Mouse (Mus musculus) gastrocnemius, postnatal 36 days (tissue): ENCODE measurements around the gene Mfsd11. TPM values are rescaled to one million over a fixed set of nuclear protein-coding genes. Genes with fewer than 3 reads are reported as not detected.
"Not testable (repeated sequence)": the region's sequence is repeated elsewhere in the genome, so short reads cannot be mapped to it uniquely, and the experiment has no call there.

Experiments used
- DNase-seq, 2 experiments: peaks; one replicate each; pipeline ENCODE4 v3.0.0; 2022
- intact Hi-C: fragments of 180-260 bp; cut with DNase I; formaldehyde crosslinking; loops from one replicate; pipeline ENCODE4 v1.15.1; 2025
- total RNA-seq, 2 experiments: library from RNA; stranded (reverse); gene quantifications; 2 replicates each; pipeline ENCODE4 v1.2.3; 2021

Mfsd11 gene
- total RNA-seq, 2 experiments from 2014 or later, result 20.7 to 25.8 TPM

GRCm38 (mm10) chr11:116846593-116847181 is 5.6 kb upstream of the Mfsd11 start:
- no peak for DNase-seq
- intact Hi-C loops, result no loop called here

- intact Hi-C loops, result no loop called here
- DNase-seq, result no peak
Observed at GRCm38 (mm10) chr11:116847187-116848085, 4.8 kb upstream of the Mfsd11 start.

GRCm38 (mm10) chr11:116848086-116848876 is 4.0 kb upstream of the Mfsd11 start:
- intact Hi-C loops, result no loop called here
- no peak for DNase-seq

- DNase-seq, intact Hi-C loops: not testable (repeated sequence)
Observed at GRCm38 (mm10) chr11:116848877-116849178, 3.4 kb upstream of the Mfsd11 start.

GRCm38 (mm10) chr11:116849587-116849986 is 2.7 kb upstream of the Mfsd11 start:
- intact Hi-C loops, result no loop called here
- no peak for DNase-seq

GRCm38 (mm10) chr11:116850085-116850484 is 2.2 kb upstream of the Mfsd11 start:
- DNase-seq, result no peak
- intact Hi-C loops, result no loop called here

GRCm38 (mm10) chr11:116850833-116851477 is 1.3 kb upstream of the Mfsd11 start:
- intact Hi-C loops, result no loop called here
- no peak for DNase-seq

GRCm38 (mm10) chr11:116851576-116852290 is 507 bp upstream of the Mfsd11 start:
- intact Hi-C loops, result no loop called here
- no peak for DNase-seq

- peak; percentile 94 to 97 for DNase-seq
- intact Hi-C loops, result no loop called here
Observed at GRCm38 (mm10) chr11:116852891-116853511, 761 bp downstream of the Mfsd11 start, which contains the start of gene Srsf2. Srsf2 (minus strand) TSS chr11:116853094.

- peak; percentile 97 for DNase-seq
- intact Hi-C loops, result no loop called here
Observed at GRCm38 (mm10) chr11:116853512-116853928, 1.3 kb downstream of the Mfsd11 start.

GRCm38 (mm10) chr11:116854279-116854678 is 2.0 kb downstream of the Mfsd11 start:
- no peak for DNase-seq
- intact Hi-C loops, result no loop called here

- intact Hi-C loops, result no loop called here
- DNase-seq, result no peak
Observed at GRCm38 (mm10) chr11:116857183-116857850, 5.1 kb downstream of the Mfsd11 start.

GRCm38 (mm10) chr11:116864444-116864843 is 12.2 kb downstream of the Mfsd11 start:
- intact Hi-C loops, result no loop called here
- no peak for DNase-seq

- DNase-seq, result no peak
- intact Hi-C loops, result no loop called here
Observed at GRCm38 (mm10) chr11:116865945-116866585, 13.8 kb downstream of the Mfsd11 start.

- intact Hi-C loops, result no loop called here
- peak in 1 of 2 experiments; percentile 30 for DNase-seq
Observed at GRCm38 (mm10) chr11:116868129-116868528, 15.9 kb downstream of the Mfsd11 start.

- intact Hi-C loops, result no loop called here
- DNase-seq, result no peak
Observed at GRCm38 (mm10) chr11:116869223-116869622, 17.0 kb downstream of the Mfsd11 start.

GRCm38 (mm10) chr11:116869641-116870040 is 17.4 kb downstream of the Mfsd11 start:
- intact Hi-C loops, result no loop called here
- no peak for DNase-seq

- no peak for DNase-seq
- intact Hi-C loops, result no loop called here
Observed at GRCm38 (mm10) chr11:116871538-116871937, 19.3 kb downstream of the Mfsd11 start.
